Mouse (Mus musculus) hindbrain, embryonic 13.5 days (tissue): ENCODE results near the gene Mzf1. TPM values are rescaled to one million over a fixed set of nuclear protein-coding genes. Genes with fewer than 3 reads are reported as not detected.
A peak's percentile ranks its signal among the peaks of the same experiment; 100 is the strongest.

Source experiments
- ATAC-seq: fragments of 200-750 bp; cut with Nextera tagmentation; 2 replicates; pipeline ENCODE4 v1.8.0; 2017; ENCODE audit warnings: moderate TSS enrichment; ENCODE audit not compliant: low FRiP score
- H3K27ac ChIP-seq: fragments of 300-500 bp; sonication (generic); 2 replicates; pipeline ENCODE4 v1.5.1; 2015; ENCODE audit warnings: inconsistent platforms, mild to moderate bottlenecking, moderate library complexity
- H3K27me3 ChIP-seq: fragments of 300-500 bp; sonication (generic); 2 replicates; pipeline ENCODE4 v1.6.1; 2015; ENCODE audit warnings: mild to moderate bottlenecking, inconsistent platforms
- H3K36me3 ChIP-seq: fragments of 300-500 bp; sonication (generic); 2 replicates; pipeline ENCODE4 v1.6.1; 2015; ENCODE audit warnings: mild to moderate bottlenecking, inconsistent platforms
- H3K4me1 ChIP-seq: fragments of 300-500 bp; sonication (generic); replicated peaks from 2 replicates; pipeline ENCODE4 v1.6.1; 2015; ENCODE audit warnings: inconsistent platforms
- H3K4me2 ChIP-seq: fragments of 300-500 bp; sonication (generic); 2 replicates; pipeline ENCODE4 v1.6.1; 2015; ENCODE audit warnings: inconsistent platforms, mild to moderate bottlenecking, moderate library complexity
- H3K4me3 ChIP-seq: fragments of 300-500 bp; sonication (generic); 2 replicates; pipeline ENCODE4 v1.5.1; 2015; ENCODE audit warnings: mild to moderate bottlenecking, inconsistent platforms
- H3K9ac ChIP-seq: fragments of 300-500 bp; sonication (generic); 2 replicates; pipeline ENCODE4 v1.6.1; 2015; ENCODE audit warnings: mild to moderate bottlenecking, inconsistent platforms
- H3K9me3 ChIP-seq: fragments of 300-500 bp; sonication (generic); 2 replicates; pipeline ENCODE4 v1.6.1; 2016; ENCODE audit warnings: inconsistent platforms
- WGBS: fragments of 180-500 bp; shearing (Covaris S2); methylation state at CpG from one replicate; pipeline ENCODE4 v1.1.7; 2015; 5-methylcytosine and 5-hydroxymethylcytosine counted together
- polyA plus RNA-seq: library from polyadenylated mRNA; unstranded; fragments of >200 nt; fragmentation: Nextera tagmentation; extraction: Ambion mirVana; gene quantifications from 2 replicates; pipeline ENCODE4 v1.2.1, GENCODE M21; 2015

Gene Mzf1
- polyA plus RNA-seq, 1 experiment from 2014 or later: 6.0 TPM

GRCm38 (mm10) chr7:13010005-13010908 lies 44.3 kb downstream of the Mzf1 start, which contains the start of gene Zbtb45:
Gene Zbtb45, minus strand, starts transcription at chr7:13010034.
- peak within 1 kb of the TSS; percentile 74 for H3K4me2 ChIP-seq
- no peak for ATAC-seq
- peaks cover 16% of the 10 kb centered on the region for H3K27me3 ChIP-seq
- peaks cover 27% of the 10 kb centered on the region for H3K36me3 ChIP-seq
- peak within 1 kb of the TSS; percentile 95 for H3K27ac ChIP-seq
- no peaks in the 10 kb centered on the region for H3K9me3 ChIP-seq
- 7% methylated on average over 26 of the region's 26 CpGs for WGBS
- H3K9ac ChIP-seq: peak within 1 kb of the TSS; percentile 84
- H3K4me1 ChIP-seq: peaks cover 39% of the 10 kb centered on the region
- H3K4me3 ChIP-seq: peak within 1 kb of the TSS; percentile 69

- peak overlapping the region; percentile 84 for H3K9ac ChIP-seq
- H3K4me3 ChIP-seq: peak overlapping the region; percentile 69
- peaks cover 16% of the 10 kb centered on the region for H3K27me3 ChIP-seq
- no peaks in the 10 kb centered on the region for H3K9me3 ChIP-seq
- H3K4me1 ChIP-seq: peaks cover 39% of the 10 kb centered on the region
- peaks cover 35% of the 10 kb centered on the region for H3K36me3 ChIP-seq
- peak overlapping the region; percentile 95 for H3K27ac ChIP-seq
- H3K4me2 ChIP-seq: peak overlapping the region; percentile 74
- WGBS: under 1% methylated on average over 42 of the region's 42 CpGs
- peak; percentile 90 for ATAC-seq
Measured at GRCm38 (mm10) chr7:13009143-13010004, 45.2 kb downstream of the Mzf1 start.

GRCm38 (mm10) chr7:13007341-13008092 lies 47.0 kb downstream of the Mzf1 start:
- Histone ChIP-seq H3K27me3 (peaks cover 11% of the 10 kb centered on the region), H3K9me3 (no peaks in the 10 kb centered on the region), H3K4me3 (peak overlapping the region; percentile 69), H3K4me1 (peaks cover 39% of the 10 kb centered on the region), H3K4me2 (peak overlapping the region; percentile 74), H3K9ac (peak overlapping the region; percentile 84), H3K36me3 (peaks cover 39% of the 10 kb centered on the region), H3K27ac (no peak overlapping the region)
- ATAC-seq: no peak
- 38% methylated on average over 56 of the region's 57 CpGs for WGBS

DNA sequence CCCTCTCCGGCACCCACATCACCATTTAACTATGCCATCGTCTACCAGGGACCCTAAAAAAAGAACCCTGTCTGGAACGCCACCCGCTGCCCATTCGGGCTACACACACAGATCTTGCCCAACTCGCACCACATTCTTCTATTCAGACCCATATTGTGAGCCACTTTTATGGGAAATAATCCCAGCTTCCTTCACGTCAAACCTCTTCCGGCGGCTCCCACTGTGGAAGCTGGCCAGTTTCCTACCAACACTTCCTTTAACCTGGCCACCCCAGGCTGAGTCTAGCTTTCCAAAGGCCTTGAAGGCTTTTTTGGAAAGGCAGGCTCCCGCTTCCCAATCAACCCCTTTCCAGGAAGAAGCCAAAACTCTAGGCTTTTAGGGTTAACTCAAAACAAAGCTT lies 48.0 kb downstream of the Mzf1 start:
- 89% methylated on average over 10 of the region's 10 CpGs for WGBS
- Histone ChIP-seq H3K4me2 (no peak overlapping the region), H3K27me3 (peaks cover 11% of the 10 kb centered on the region), H3K4me3 (no peak overlapping the region), H3K9me3 (no peaks in the 10 kb centered on the region), H3K4me1 (peaks cover 39% of the 10 kb centered on the region), H3K9ac (peak overlapping the region; percentile 35), H3K36me3 (peaks cover 39% of the 10 kb centered on the region), H3K27ac (no peak overlapping the region)
- no peak for ATAC-seq

DNA sequence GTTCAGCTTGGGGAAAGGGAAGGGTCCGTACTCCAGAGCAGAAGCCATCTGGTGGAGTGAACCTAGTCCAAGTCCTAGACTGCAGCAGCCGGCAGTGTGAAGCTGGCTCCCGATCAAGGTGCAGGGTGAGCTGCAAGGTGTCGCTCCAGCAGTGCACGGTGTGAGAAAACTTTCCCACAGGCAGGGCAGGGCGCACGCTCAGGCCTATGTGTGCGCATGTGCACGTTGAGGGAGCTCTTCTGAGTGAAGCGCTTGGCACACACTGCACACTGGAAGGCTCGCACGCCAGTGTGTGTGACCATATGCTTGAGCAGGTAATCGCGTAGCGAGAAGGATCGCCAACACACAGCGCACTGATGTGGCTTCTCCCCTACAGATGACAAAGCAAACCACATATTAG lies 48.6 kb downstream of the Mzf1 start:
- no peaks in the 10 kb centered on the region for H3K9me3 ChIP-seq
- H3K4me2 ChIP-seq: no peak overlapping the region
- H3K27ac ChIP-seq: no peak overlapping the region
- WGBS: 88% methylated on average over 17 of the region's 17 CpGs
- peaks cover 11% of the 10 kb centered on the region for H3K27me3 ChIP-seq
- H3K4me1 ChIP-seq: peaks cover 39% of the 10 kb centered on the region
- no peak overlapping the region for H3K4me3 ChIP-seq
- no peak for ATAC-seq
- H3K9ac ChIP-seq: peak overlapping the region; percentile 35; the same call in 1 of the 2 replicates
- H3K36me3 ChIP-seq: peaks cover 39% of the 10 kb centered on the region

DNA sequence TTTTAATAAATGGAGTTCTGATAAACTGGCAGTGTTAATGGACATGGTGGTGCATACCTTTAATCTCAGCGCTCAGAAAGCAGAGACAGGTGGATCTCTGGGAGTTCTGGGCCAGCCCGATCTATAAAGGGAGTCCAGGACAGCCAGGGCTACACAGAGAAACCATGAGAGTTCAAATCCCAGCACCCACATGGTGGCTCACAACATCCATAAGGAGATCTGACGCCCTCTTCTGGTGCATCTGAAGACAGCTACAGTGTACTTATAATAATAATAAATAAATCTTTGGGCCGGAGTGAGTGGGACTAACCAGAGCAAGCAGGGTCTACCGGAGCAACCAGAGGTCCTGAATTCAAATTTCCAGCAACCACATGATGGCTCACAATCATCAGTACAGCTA lies 51.2 kb downstream of the Mzf1 start:
- Histone ChIP-seq H3K27ac (no peak overlapping the region), H3K9ac (no peak overlapping the region), H3K27me3 (peaks cover 11% of the 10 kb centered on the region), H3K4me3 (no peak overlapping the region), H3K4me1 (peaks cover 25% of the 10 kb centered on the region), H3K4me2 (no peak overlapping the region), H3K9me3 (no peaks in the 10 kb centered on the region), H3K36me3 (peaks cover 39% of the 10 kb centered on the region)
- ATAC-seq: no peak
- WGBS: 73% methylated on average over 5 of the region's 5 CpGs

GRCm38 (mm10) chr7:13001584-13001983 lies 53.0 kb downstream of the Mzf1 start:
- ATAC-seq: no peak
- Histone ChIP-seq H3K4me2 (no peak overlapping the region), H3K27me3 (no peaks in the 10 kb centered on the region), H3K4me1 (peaks cover 7% of the 10 kb centered on the region), H3K27ac (no peak overlapping the region), H3K4me3 (no peak overlapping the region), H3K36me3 (peaks cover 24% of the 10 kb centered on the region), H3K9me3 (no peaks in the 10 kb centered on the region), H3K9ac (no peak overlapping the region)
- whole genome bisulfite sequencing: 75% methylated on average over 1 of the region's 1 CpGs

DNA sequence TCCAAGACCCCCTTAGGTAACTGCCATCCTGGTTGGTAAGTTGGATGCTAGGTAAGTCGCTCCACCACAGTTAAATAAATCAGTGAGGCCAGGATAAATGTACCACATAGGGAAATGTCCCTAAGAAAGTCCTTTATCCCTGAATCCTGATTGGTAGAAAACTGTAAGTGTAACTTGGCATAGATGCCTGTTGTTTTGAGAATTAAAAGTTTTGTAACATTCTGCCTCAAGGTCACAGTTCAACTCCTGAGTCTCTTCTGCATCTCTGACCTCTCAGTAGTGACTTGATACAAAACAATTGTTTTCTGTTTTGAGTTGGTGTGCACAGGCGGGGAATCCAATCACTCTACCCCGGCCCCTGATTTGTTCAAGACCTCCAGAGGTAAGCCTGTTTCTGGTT lies 55.7 kb downstream of the Mzf1 start, which contains the start of gene Trim28:
Gene Trim28, plus strand, starts transcription at position 264 of the 400 bp plus-strand sequence.
- ATAC-seq: no peak
- Histone ChIP-seq H3K27ac (no peak within 1 kb of the TSS), H3K4me2 (no peak within 1 kb of the TSS), H3K9me3 (no peaks in the 10 kb centered on the region), H3K4me3 (no peak within 1 kb of the TSS), H3K9ac (no peak within 1 kb of the TSS), H3K36me3 (no peaks in the 10 kb centered on the region), H3K4me1 (no peaks in the 10 kb centered on the region), H3K27me3 (no peaks in the 10 kb centered on the region)
- 84% methylated on average over 3 of the region's 3 CpGs for WGBS

- Histone ChIP-seq H3K4me1 (no peaks in the 10 kb centered on the region), H3K4me2 (no peak within 1 kb of the TSS), H3K9me3 (no peaks in the 10 kb centered on the region), H3K36me3 (no peaks in the 10 kb centered on the region), H3K9ac (no peak within 1 kb of the TSS), H3K27me3 (no peaks in the 10 kb centered on the region), H3K4me3 (no peak within 1 kb of the TSS), H3K27ac (no peak within 1 kb of the TSS)
- WGBS: 87% methylated on average over 5 of the region's 5 CpGs
- no peak for ATAC-seq
Measured at GRCm38 (mm10) chr7:12998053-12998452, 56.5 kb downstream of the Mzf1 start, which contains the start of gene Slc27a5. Gene Slc27a5, minus strand, starts transcription at chr7:12998192.

DNA sequence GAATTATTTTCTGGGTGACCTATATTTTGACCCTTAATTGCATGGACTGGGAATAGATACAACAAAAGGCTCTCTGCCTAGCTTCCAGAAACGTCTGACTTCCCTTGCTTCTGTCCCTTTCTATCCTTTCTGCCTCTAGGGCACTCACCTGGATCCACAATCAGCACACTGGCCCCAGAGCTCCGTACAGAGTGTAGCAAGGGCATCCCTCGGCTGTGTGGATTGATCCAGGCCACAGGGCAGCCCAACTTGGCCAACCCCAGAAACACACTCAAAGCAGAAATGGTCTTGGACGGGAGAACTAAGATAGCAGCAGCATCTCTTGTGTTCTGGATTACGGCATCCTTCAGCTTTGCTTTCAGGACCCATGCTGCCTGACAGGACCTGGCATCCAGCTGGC lies 57.3 kb downstream of the Mzf1 start:
- Histone ChIP-seq H3K36me3 (no peaks in the 10 kb centered on the region), H3K9me3 (no peaks in the 10 kb centered on the region), H3K4me3 (no peak overlapping the region), H3K9ac (no peak overlapping the region), H3K4me2 (no peak overlapping the region), H3K4me1 (no peaks in the 10 kb centered on the region), H3K27ac (no peak overlapping the region), H3K27me3 (no peaks in the 10 kb centered on the region)
- ATAC-seq: no peak
- 63% methylated on average over 5 of the region's 5 CpGs for WGBS

DNA sequence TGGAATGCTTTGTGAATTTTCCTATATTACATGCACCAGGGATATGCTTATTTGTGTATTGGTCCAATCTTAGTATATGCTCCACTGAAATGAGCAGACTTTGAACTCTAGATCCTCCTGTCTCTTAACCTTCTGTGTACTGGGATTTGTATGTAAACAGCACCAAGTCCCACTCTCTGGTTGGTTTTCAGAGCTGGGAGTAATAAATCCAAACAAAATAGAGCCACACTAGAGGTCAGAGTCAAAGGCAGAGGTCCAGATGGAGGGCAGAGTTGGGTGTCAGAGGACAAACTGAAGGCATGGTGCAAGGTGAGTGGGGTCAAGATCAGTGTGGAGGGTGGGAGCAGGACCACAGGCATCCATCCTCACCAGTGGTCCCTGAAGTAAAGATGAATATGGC lies 58.7 kb downstream of the Mzf1 start:
- Histone ChIP-seq H3K4me2 (no peak overlapping the region), H3K4me3 (no peak overlapping the region), H3K27me3 (0 out of 2 replicates have a peak, but pooled peaks cover 4% of the 10 kb centered on the region), H3K4me1 (no peaks in the 10 kb centered on the region), H3K9me3 (no peaks in the 10 kb centered on the region), H3K36me3 (no peaks in the 10 kb centered on the region), H3K27ac (no peak overlapping the region), H3K9ac (no peak overlapping the region)
- no peak for ATAC-seq
